Mouse (Mus musculus): ENCODE results near the gene Gm5662. TPM values are rescaled to one million over a fixed set of nuclear protein-coding genes. Genes with fewer than 3 reads are reported as not detected.
"Not testable (repeated sequence)": the region's sequence is repeated elsewhere in the genome, so short reads cannot be mapped to it uniquely, and the experiment has no call there.

The Gm5662 gene
- polyA plus RNA-seq (2015; fragmentation: Nextera tagmentation; extraction: Ambion mirVana), result not detected in 2 replicates

- not testable (repeated sequence) for H3K9me3 ChIP-seq (replicated peaks); ATAC-seq (ENCODE audit: insufficient read depth); H3K4me1 ChIP-seq (replicated peaks); H3K27ac ChIP-seq (replicated peaks); H3K4me3 ChIP-seq (replicated peaks); H3K4me2 ChIP-seq; H3K9ac ChIP-seq; H3K27me3 ChIP-seq; H3K36me3 ChIP-seq (replicated peaks)
- 54% methylated on average over 5 of the region's 5 CpGs for WGBS (ENCODE audit: insufficient replicate concordance)
Observed at GRCm38 (mm10) chr12:88274400-88274799, at the start of gene Gm5662. Gm5662 (minus strand) TSS chr12:88274500.

DNA sequence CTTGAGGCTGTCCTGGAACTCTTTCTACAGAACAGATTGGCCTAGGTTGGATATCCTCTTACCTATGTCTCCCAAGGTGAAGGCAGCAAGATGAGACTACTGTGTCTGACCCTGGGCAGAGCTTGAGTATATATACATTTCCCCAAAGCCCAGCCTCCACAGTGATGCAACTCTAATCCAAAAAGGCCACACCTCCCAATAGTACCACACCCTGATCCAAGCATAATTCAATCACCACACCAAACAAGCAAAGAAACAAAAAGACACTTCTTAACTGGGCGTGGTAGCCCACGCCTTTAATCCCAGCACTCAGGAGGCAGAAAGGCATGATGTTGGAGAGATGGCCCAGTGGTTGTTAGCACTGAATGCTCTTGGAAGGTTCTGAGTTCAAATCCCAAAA lies 49.6 kb upstream of the Gm5662 start, which contains the start of gene Gm5039:
Gene Gm5039 (minus strand): TSS at position 101 of the 400 bp plus-strand sequence.
- H3K4me2 ChIP-seq; H3K27me3 ChIP-seq; H3K36me3 ChIP-seq (replicated peaks); H3K4me1 ChIP-seq (replicated peaks); ATAC-seq (ENCODE audit: insufficient read depth); H3K9me3 ChIP-seq (replicated peaks); H3K4me3 ChIP-seq (replicated peaks); H3K9ac ChIP-seq; H3K27ac ChIP-seq (replicated peaks): not testable (repeated sequence)
- WGBS (ENCODE audit: insufficient replicate concordance), result 74% methylated on average over 2 of the region's 2 CpGs

DNA sequence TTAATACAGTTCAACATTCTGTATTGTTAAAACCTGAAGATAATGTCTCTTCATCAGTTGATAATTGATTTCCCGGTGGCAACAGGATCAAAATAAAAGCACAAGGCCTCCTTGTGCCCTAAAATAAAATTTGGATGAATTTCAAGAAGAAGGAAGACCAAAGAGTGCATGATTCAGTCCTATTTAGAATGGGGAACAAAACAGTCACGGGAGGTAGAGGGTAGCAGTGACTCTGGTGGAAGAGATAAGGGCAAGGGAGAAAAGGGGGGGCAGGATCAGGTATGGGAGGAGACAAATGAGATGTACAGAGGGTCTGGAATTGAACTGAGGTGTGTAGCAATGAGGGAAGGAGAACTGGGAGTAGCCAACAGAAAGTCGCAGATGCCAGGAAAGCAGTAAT lies 40.3 kb upstream of the Gm5662 start:
- Histone ChIP-seq H3K4me3 (replicated peaks) (no peak overlapping the region), H3K27ac (replicated peaks) (no peak overlapping the region), H3K27me3 (no peaks in the 10 kb centered on the region), H3K36me3 (replicated peaks) (no peaks in the 10 kb centered on the region), H3K4me1 (replicated peaks) (no peaks in the 10 kb centered on the region), H3K9ac (no peak overlapping the region), H3K9me3 (replicated peaks) (no peaks in the 10 kb centered on the region), H3K4me2 (no peak overlapping the region)
- ATAC-seq (ENCODE audit: insufficient read depth), result no peak
- 49% methylated on average over 3 of the region's 3 CpGs for WGBS (ENCODE audit: insufficient replicate concordance)

- not testable (repeated sequence) for H3K27ac ChIP-seq (replicated peaks); ATAC-seq (ENCODE audit: insufficient read depth); H3K9ac ChIP-seq; H3K4me3 ChIP-seq (replicated peaks); H3K4me2 ChIP-seq; H3K4me1 ChIP-seq (replicated peaks); H3K36me3 ChIP-seq (replicated peaks); H3K9me3 ChIP-seq (replicated peaks); H3K27me3 ChIP-seq
- WGBS (ENCODE audit: insufficient replicate concordance), result 40% methylated on average over 2 of the region's 2 CpGs
Observed at GRCm38 (mm10) chr12:88297171-88297570, 22.9 kb upstream of the Gm5662 start.

GRCm38 (mm10) chr12:88293082-88293481 lies 18.8 kb upstream of the Gm5662 start:
- H3K4me1 ChIP-seq (replicated peaks); H3K4me3 ChIP-seq (replicated peaks); H3K27me3 ChIP-seq; H3K9me3 ChIP-seq (replicated peaks); ATAC-seq (ENCODE audit: insufficient read depth); H3K27ac ChIP-seq (replicated peaks); H3K4me2 ChIP-seq; H3K36me3 ChIP-seq (replicated peaks); H3K9ac ChIP-seq: not testable (repeated sequence)
- WGBS (ENCODE audit: insufficient replicate concordance), result 44% methylated on average over 4 of the region's 4 CpGs

DNA sequence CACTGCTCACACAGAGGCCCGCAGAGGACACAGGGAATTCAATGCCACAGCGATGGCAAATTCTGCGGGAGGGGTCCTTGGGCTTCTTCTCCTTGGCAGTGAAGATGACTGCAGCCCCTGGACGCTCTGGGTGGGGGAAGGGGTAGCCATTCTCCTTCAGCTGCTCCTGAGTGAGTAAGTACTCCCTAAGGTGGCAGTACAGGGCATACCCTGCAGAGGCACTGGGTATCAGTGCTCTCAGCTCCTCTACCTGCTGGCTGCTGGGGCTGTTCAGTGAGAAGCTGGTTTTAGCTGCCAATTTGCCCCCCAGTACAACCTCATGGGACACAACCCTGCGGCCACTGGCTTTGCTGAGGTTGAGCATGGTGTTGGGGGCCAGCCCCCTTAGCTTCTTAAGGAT lies 10.9 kb upstream of the Gm5662 start:
- WGBS (ENCODE audit: insufficient replicate concordance), result 48% methylated on average over 5 of the region's 5 CpGs

GRCm38 (mm10) chr12:88257241-88257640 lies 17.1 kb downstream of the Gm5662 start:
- H3K4me2 ChIP-seq, result no peak overlapping the region
- 38% methylated on average over 1 of the region's 1 CpGs for WGBS (ENCODE audit: insufficient replicate concordance)
- H3K27ac ChIP-seq (replicated peaks), result no peak overlapping the region
- no peak overlapping the region for H3K9ac ChIP-seq
- no peaks in the 10 kb centered on the region for H3K9me3 ChIP-seq (replicated peaks)
- ATAC-seq (ENCODE audit: insufficient read depth), result no peak
- H3K36me3 ChIP-seq (replicated peaks), result no peaks in the 10 kb centered on the region
- no peaks in the 10 kb centered on the region for H3K27me3 ChIP-seq
- H3K4me1 ChIP-seq (replicated peaks), result no peaks in the 10 kb centered on the region
- H3K4me3 ChIP-seq (replicated peaks), result no peak overlapping the region

More for the DNA sequence above, 10.9 kb upstream of the Gm5662 start:
- not testable (repeated sequence) for H3K9ac ChIP-seq; H3K4me2 ChIP-seq; ATAC-seq (ENCODE audit: insufficient read depth); H3K4me3 ChIP-seq (replicated peaks); H3K27me3 ChIP-seq; H3K9me3 ChIP-seq (replicated peaks); H3K27ac ChIP-seq (replicated peaks); H3K4me1 ChIP-seq (replicated peaks); H3K36me3 ChIP-seq (replicated peaks)

GRCm38 (mm10) chr12:88255917-88256316 lies 18.4 kb downstream of the Gm5662 start:
- H3K4me2 ChIP-seq; H3K4me1 ChIP-seq (replicated peaks); ATAC-seq (ENCODE audit: insufficient read depth); H3K9ac ChIP-seq; H3K4me3 ChIP-seq (replicated peaks); H3K27ac ChIP-seq (replicated peaks); H3K9me3 ChIP-seq (replicated peaks); H3K27me3 ChIP-seq; H3K36me3 ChIP-seq (replicated peaks): not testable (repeated sequence)
- 35% methylated on average over 2 of the region's 2 CpGs for WGBS (ENCODE audit: insufficient replicate concordance)

- H3K36me3 ChIP-seq (replicated peaks); H3K4me1 ChIP-seq (replicated peaks); H3K4me3 ChIP-seq (replicated peaks); H3K27ac ChIP-seq (replicated peaks); H3K4me2 ChIP-seq; H3K27me3 ChIP-seq; H3K9me3 ChIP-seq (replicated peaks); H3K9ac ChIP-seq; ATAC-seq (ENCODE audit: insufficient read depth): not testable (repeated sequence)
- 59% methylated on average over 2 of the region's 2 CpGs for WGBS (ENCODE audit: insufficient replicate concordance)
Observed at GRCm38 (mm10) chr12:88250000-88250399, 24.3 kb downstream of the Gm5662 start, which contains the start of gene Gm8332. Gm8332 (minus strand) TSS chr12:88250100.

- H3K4me1 ChIP-seq (replicated peaks); H3K9me3 ChIP-seq (replicated peaks); H3K36me3 ChIP-seq (replicated peaks); H3K27me3 ChIP-seq; ATAC-seq (ENCODE audit: insufficient read depth); H3K9ac ChIP-seq; H3K27ac ChIP-seq (replicated peaks); H3K4me2 ChIP-seq; H3K4me3 ChIP-seq (replicated peaks): not testable (repeated sequence)
Observed at GRCm38 (mm10) chr12:88245786-88246185, 28.5 kb downstream of the Gm5662 start.

- H3K27me3 ChIP-seq; H3K4me1 ChIP-seq (replicated peaks); H3K27ac ChIP-seq (replicated peaks); H3K4me2 ChIP-seq; H3K9ac ChIP-seq; H3K36me3 ChIP-seq (replicated peaks); ATAC-seq (ENCODE audit: insufficient read depth); H3K4me3 ChIP-seq (replicated peaks); H3K9me3 ChIP-seq (replicated peaks): not testable (repeated sequence)
- WGBS (ENCODE audit: insufficient replicate concordance), result 34% methylated on average over 1 of the region's 1 CpGs
Observed at GRCm38 (mm10) chr12:88242940-88243339, 31.4 kb downstream of the Gm5662 start.

Measured in liver, embryonic 15.5 days (tissue).